ENCODE assay signal across 31 mouse cellular contexts in the genomic region with DNA sequence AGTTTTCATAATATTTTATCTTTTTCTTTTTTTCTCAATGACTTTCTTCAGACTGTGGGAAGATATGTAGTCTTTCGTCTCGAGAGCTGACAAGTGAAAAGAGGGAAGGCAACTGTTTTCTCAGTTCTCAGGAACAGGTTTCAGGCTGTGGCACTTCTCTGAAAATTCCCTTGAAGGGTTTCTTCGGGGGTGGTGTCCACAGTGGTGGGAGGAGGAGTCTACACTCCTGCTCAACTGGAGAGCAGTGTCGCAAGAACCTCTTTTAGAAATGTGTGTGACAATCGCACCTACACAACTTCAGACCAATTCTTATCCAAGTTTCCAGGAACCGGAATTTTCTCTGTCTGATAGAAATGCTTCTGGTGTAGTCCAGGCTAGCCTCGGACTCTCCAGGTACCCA. TPM values are rescaled to one million over a fixed set of nuclear protein-coding genes. Genes with fewer than 3 reads are reported as not detected.
A peak's percentile ranks its signal among the peaks of the same experiment; 100 is the strongest.
DNase-seq lines count a peak whose midpoint lies in the region; ATAC-seq and TF ChIP-seq lines count a peak whose summit lies in the region.
"Had no signal": no experiment of that assay in that cellular context is flagged by ENCODE, and none has a peak within 500 bp of the region (broad histone marks: within the 10 kb centered on the region; RNA-seq: fewer than 3 reads in every experiment).

No protein-coding gene starts in this region.

- no peaks in the 10 kb centered on the region for H3K36me3 ChIP-seq in lung, postnatal 0 days (ENCODE audit: insufficient read depth, low read length)
- H3K36me3 ChIP-seq: embryonic facial prominence, embryonic 10.5 days; embryonic facial prominence, embryonic 13.5 days; G1E; heart, embryonic 12.5 days; heart, embryonic 15.5 days; hindbrain, embryonic 10.5 days; hindbrain, embryonic 13.5 days had no signal

- no peaks in the 10 kb centered on the region for H3K4me1 ChIP-seq in lung, postnatal 0 days (ENCODE audit: insufficient read depth, low read depth, low read length)
- H3K4me1 ChIP-seq: embryonic facial prominence, embryonic 13.5 days; heart, embryonic 12.5 days; heart, embryonic 15.5 days; hindbrain, embryonic 10.5 days; hindbrain, embryonic 13.5 days had no signal

- H3K27ac ChIP-seq in lung, postnatal 0 days (ENCODE audit: low read length): no peak overlapping the region
- H3K27ac ChIP-seq: embryonic facial prominence, embryonic 10.5 days; embryonic facial prominence, embryonic 13.5 days; heart, embryonic 15.5 days; hindbrain, embryonic 10.5 days; hindbrain, embryonic 13.5 days had no signal

- ATAC-seq in frontal cortex, adult (ENCODE audit: low TSS enrichment): peak; percentile 74
- ATAC-seq in lung, postnatal 0 days: peak; percentile 57; the same call in 1 of the 2 replicates
- ATAC-seq: forebrain, embryonic 14.5 days; forebrain, postnatal 0 days; hindbrain, embryonic 16.5 days; Patski had no signal

- H3K4me2 ChIP-seq in lung, postnatal 0 days (replicated peaks; ENCODE audit: low read depth, low read length): no peak overlapping the region
- H3K4me2 ChIP-seq: embryonic facial prominence, embryonic 13.5 days; heart, embryonic 12.5 days; heart, embryonic 15.5 days; hindbrain, embryonic 13.5 days had no signal

- no peaks in the 10 kb centered on the region for H3K27me3 ChIP-seq in lung, postnatal 0 days (replicated peaks; ENCODE audit: insufficient read depth, low read length)
- H3K27me3 ChIP-seq: embryonic facial prominence, embryonic 13.5 days; heart, embryonic 15.5 days; hindbrain, embryonic 13.5 days had no signal

- H3K9ac ChIP-seq in lung, postnatal 0 days (replicated peaks; ENCODE audit: low read depth): no peak overlapping the region
- H3K9ac ChIP-seq: embryonic facial prominence, embryonic 13.5 days; forebrain, postnatal 0 days; heart, embryonic 12.5 days; heart, embryonic 15.5 days; hindbrain, embryonic 13.5 days had no signal

- H3K9me3 ChIP-seq in lung, postnatal 0 days (ENCODE audit: low read length): no peaks in the 10 kb centered on the region
- H3K9me3 ChIP-seq: embryonic facial prominence, embryonic 10.5 days; embryonic facial prominence, embryonic 13.5 days; G1E; heart, embryonic 12.5 days; heart, embryonic 15.5 days; hindbrain, embryonic 10.5 days; hindbrain, embryonic 13.5 days had no signal

- DNase-seq in frontal cortex, postnatal 25 days (ENCODE audit: low spot score in 2 of 2): no peak
- DNase-seq in lung, postnatal 0 days (ENCODE audit: low spot score): peak; percentile 59
- DNase-seq in lung, postnatal 14 days: no peak
- DNase-seq in right cerebral cortex, adult 18-20 months: peak; percentile 63
- no peak for DNase-seq in right cerebral cortex, postnatal 4 days
- DNase-seq in cerebellum, adult 18-20 months: no peak
- DNase-seq: adrenal gland, postnatal 10 days; adrenal gland, postnatal 36 days; B cell, adult 2 months; cerebellum, adult 11 months; cerebellum, adult 8-10 months; cerebellum, postnatal 10 days; cerebellum, postnatal 36 days; embryo, embryonic 11 days; forebrain, postnatal 0 days; gastrocnemius, postnatal 25 days; heart, adult 18-20 months; heart, postnatal 10 days; heart, postnatal 36 days had no signal

- no peak for TF ChIP-seq CTCF in lung, postnatal 0 days (IDR thresholded peaks at IDR 0.05)

- TF ChIP-seq EP300 in lung, postnatal 0 days (IDR thresholded peaks at IDR 0.05): no peak

- WGBS in lung, postnatal 0 days: 59% methylated on average over 7 of the region's 7 CpGs

- H3K4me3 ChIP-seq in lung, postnatal 0 days (ENCODE audit: low read depth, low read length): no peak overlapping the region
- H3K4me3 ChIP-seq: embryonic facial prominence, embryonic 10.5 days; embryonic facial prominence, embryonic 13.5 days; erythroblast, embryonic 14.5 days; heart, embryonic 12.5 days; heart, embryonic 15.5 days; hindbrain, embryonic 10.5 days; hindbrain, embryonic 13.5 days had no signal

RNA-seq across cellular contexts. Expression of gene Rasgef1a, which starts 22.0 kb away (rescaled TPM):
- polyA plus RNA-seq in lung, postnatal 0 days (2015; fragmentation: Nextera tagmentation; extraction: Ambion mirVana): 26.3 and 35.2 TPM in 2 replicates
- polyA plus RNA-seq: erythroblast, embryonic 14.5 days; G1E; hindbrain, embryonic 10.5 days had no signal

RNA-seq across cellular contexts. Expression of gene Fxyd4, which starts 51.7 kb away (rescaled TPM):
- 12.4 and 19.8 TPM in 2 replicates for polyA plus RNA-seq in lung, postnatal 0 days (2015; fragmentation: Nextera tagmentation; extraction: Ambion mirVana)
- polyA plus RNA-seq: erythroblast, embryonic 14.5 days; G1E had no signal

Comparison
In these comparisons a context has a peak if more than half of its experiments do, and no peak if none do; other contexts are left out.
1. DNase-seq: peak in lung, postnatal 0 days (single experiment) and right cerebral cortex, adult 18-20 months (single experiment); none in frontal cortex, postnatal 25 days (0 of 2), lung, postnatal 14 days (single experiment), right cerebral cortex, postnatal 4 days (single experiment) and cerebellum, adult 18-20 months (0 of 2).